Mouse (Mus musculus) kidney, postnatal 0 days (tissue): Measurements from ENCODE around the gene Plk3. TPM values are rescaled to one million over a fixed set of nuclear protein-coding genes. Genes with fewer than 3 reads are reported as not detected.

Source experiments
- ATAC-seq: fragments of 200-750 bp; cut with Nextera tagmentation; replicated peaks from 2 replicates; pipeline ENCODE4 v1.8.0; 2017; ENCODE audit warnings: low read depth, moderate number of reproducible peaks, moderate TSS enrichment, moderate library complexity; ENCODE audit not compliant: low FRiP score
- DNase-seq: peaks from one replicate; pipeline ENCODE4 v3.0.0-alpha.2; 2016; ENCODE audit warnings: low spot score
- H3K27ac ChIP-seq: fragments of 300-500 bp; sonication (generic); 2 replicates; pipeline ENCODE4 v1.5.1; 2014; ENCODE audit warnings: mild to moderate bottlenecking
- H3K27me3 ChIP-seq: fragments of 300-500 bp; sonication (generic); 2 replicates; pipeline ENCODE4 v1.6.1; 2014; ENCODE audit warnings: low read length, mixed read lengths; ENCODE audit not compliant: insufficient read depth
- H3K36me3 ChIP-seq: fragments of 300-500 bp; sonication (generic); 2 replicates; pipeline ENCODE4 v1.6.1; 2014; ENCODE audit warnings: low read length, mixed read lengths; ENCODE audit not compliant: insufficient read depth
- H3K4me1 ChIP-seq: fragments of 300-500 bp; sonication (generic); replicated peaks from 2 replicates; pipeline ENCODE4 v1.6.1; 2014; ENCODE audit warnings: antibody characterized with exemption, low read length, mixed read lengths; ENCODE audit not compliant: insufficient read depth
- H3K4me2 ChIP-seq: fragments of 300-500 bp; sonication (generic); 2 replicates; pipeline ENCODE4 v1.6.1; 2014; ENCODE audit warnings: mild to moderate bottlenecking, low read length, moderate library complexity, mixed read lengths
- H3K4me3 ChIP-seq: fragments of 300-500 bp; sonication (generic); replicated peaks from 2 replicates; pipeline ENCODE4 v1.5.1; 2014; ENCODE audit warnings: low read depth, low read length
- H3K9ac ChIP-seq: fragments of 300-500 bp; sonication (generic); 2 replicates; pipeline ENCODE4 v1.6.1; 2014; ENCODE audit warnings: low read depth, low read length
- H3K9me3 ChIP-seq: fragments of 300-500 bp; sonication (generic); replicated peaks from 2 replicates; pipeline ENCODE4 v1.6.1; 2016; ENCODE audit warnings: low read length, inconsistent platforms, mixed read lengths
- CTCF ChIP-seq: IDR thresholded peaks from 2 replicates; pipeline ENCODE4 v1.5.1; 2016; ENCODE audit warnings: antibody characterized with exemption, low read depth, mild to moderate bottlenecking, moderate library complexity
- WGBS: fragments of 180-500 bp; shearing (Covaris S2); extraction: QIAGEN DNeasy Blood & Tissue Kit; methylation state at CpG from one replicate; pipeline ENCODE4 v1.1.7; 2014; 5-methylcytosine and 5-hydroxymethylcytosine counted together
- polyA plus RNA-seq: library from polyadenylated mRNA; unstranded; fragments of >200 nt; fragmentation: Nextera tagmentation; extraction: Ambion mirVana; gene quantifications from 2 replicates; pipeline ENCODE4 v1.2.1, GENCODE M21; 2015

Gene Plk3
- polyA plus RNA-seq, 1 experiment from 2014 or later, result 4.0 TPM

DNA sequence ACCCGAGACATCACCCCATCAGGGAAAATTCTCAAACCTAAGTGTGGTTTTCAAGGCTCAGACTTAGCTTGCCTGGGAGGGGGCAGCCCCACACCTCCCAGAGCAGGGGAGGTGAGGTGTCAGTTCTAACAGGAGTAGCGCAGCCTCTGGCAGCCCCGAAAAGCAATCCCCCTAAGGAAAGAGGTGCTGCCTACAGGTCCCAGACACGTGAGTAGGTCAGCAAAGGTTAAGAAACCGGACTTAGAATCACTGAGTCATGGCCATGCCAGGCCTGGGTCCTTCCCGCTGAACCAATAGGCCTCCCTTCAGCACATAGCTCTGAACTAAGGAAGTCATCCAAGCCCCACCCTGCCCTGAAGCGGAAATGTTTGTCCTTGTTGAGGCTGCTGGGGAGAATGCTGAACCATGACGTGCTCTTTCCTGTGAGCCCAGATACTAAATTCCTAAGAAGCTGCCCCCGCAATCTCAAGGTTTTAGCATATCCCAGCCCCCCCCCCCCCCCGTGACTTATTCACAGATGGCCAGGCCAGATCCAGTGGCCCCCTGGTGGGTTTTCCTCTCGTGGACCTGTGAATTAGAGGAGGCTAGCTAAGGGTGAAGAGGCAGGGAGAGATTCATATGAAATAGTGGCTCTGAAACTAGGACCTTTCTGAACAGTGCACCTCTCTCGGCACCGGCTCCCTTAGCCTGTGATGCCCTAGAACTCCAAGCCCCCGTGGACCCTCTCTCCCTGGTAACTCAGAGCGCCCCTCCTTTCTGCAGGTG, 7.7 kb downstream of the Plk3 start:
- Histone ChIP-seq H3K9me3 (no peaks in the 10 kb centered on the region), H3K4me3 (no peak overlapping the region), H3K27me3 (no peaks in the 10 kb centered on the region), H3K4me2 (no peak overlapping the region; the same call in 1 of the 2 replicates), H3K4me1 (peaks cover 15% of the 10 kb centered on the region), H3K27ac (peak overlapping the region; percentile 88), H3K9ac (peak overlapping the region; percentile 43; the same call in 1 of the 2 replicates), H3K36me3 (0 out of 2 replicates have a peak, but pooled peaks cover 6% of the 10 kb centered on the region)
- ATAC-seq (peak; percentile 81), DNase-seq (peak; percentile 97)
- TF ChIP-seq CTCF, result no peak
- WGBS, result 28% methylated on average over 15 of the region's 15 CpGs

DNA sequence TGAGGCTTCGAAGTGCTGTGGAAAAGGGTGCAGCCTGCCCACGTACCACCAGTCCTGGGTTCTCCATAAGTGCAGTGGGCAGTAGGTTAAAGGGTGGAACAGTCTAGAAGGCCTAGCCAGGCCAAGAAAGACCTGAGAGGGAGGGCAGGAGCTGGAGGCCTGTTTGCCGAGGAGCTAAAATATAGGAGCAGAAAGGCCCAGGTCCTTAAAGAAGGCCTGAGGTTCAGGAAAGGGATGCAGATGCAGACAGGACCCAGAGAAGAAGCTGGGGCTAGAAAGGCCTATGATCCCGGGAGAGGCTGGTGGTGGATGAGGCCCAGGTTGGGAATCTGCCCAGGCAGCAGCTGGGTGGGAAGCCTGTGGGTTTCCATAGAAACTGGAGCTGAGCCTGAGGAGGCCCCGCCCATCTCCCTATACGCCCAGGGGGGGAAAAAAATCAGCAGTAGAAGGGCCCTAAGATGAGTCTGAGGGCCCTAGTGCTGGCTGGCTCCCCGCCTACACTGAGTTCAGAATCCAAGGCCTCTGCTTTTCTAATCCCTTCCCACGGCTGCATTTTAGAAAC, 8.3 kb downstream of the Plk3 start, which contains the start of gene Btbd19:
Btbd19 (minus strand) TSS at position 378 of the 562 bp plus-strand sequence.
- H3K27me3 ChIP-seq, result no peaks in the 10 kb centered on the region
- H3K36me3 ChIP-seq, result 0 out of 2 replicates have a peak, but pooled peaks cover 6% of the 10 kb centered on the region
- TF ChIP-seq CTCF, result no peak
- DNase-seq (peak; percentile 91), ATAC-seq (no peak)
- WGBS, result 31% methylated on average over 8 of the region's 8 CpGs
- H3K4me2 ChIP-seq, result no peak within 1 kb of the TSS; the same call in 1 of the 2 replicates
- H3K4me3 ChIP-seq, result no peak within 1 kb of the TSS
- peak within 1 kb of the TSS; percentile 88 for H3K27ac ChIP-seq
- no peaks in the 10 kb centered on the region for H3K9me3 ChIP-seq
- peaks cover 15% of the 10 kb centered on the region for H3K4me1 ChIP-seq
- H3K9ac ChIP-seq, result peak within 1 kb of the TSS; percentile 43

DNA sequence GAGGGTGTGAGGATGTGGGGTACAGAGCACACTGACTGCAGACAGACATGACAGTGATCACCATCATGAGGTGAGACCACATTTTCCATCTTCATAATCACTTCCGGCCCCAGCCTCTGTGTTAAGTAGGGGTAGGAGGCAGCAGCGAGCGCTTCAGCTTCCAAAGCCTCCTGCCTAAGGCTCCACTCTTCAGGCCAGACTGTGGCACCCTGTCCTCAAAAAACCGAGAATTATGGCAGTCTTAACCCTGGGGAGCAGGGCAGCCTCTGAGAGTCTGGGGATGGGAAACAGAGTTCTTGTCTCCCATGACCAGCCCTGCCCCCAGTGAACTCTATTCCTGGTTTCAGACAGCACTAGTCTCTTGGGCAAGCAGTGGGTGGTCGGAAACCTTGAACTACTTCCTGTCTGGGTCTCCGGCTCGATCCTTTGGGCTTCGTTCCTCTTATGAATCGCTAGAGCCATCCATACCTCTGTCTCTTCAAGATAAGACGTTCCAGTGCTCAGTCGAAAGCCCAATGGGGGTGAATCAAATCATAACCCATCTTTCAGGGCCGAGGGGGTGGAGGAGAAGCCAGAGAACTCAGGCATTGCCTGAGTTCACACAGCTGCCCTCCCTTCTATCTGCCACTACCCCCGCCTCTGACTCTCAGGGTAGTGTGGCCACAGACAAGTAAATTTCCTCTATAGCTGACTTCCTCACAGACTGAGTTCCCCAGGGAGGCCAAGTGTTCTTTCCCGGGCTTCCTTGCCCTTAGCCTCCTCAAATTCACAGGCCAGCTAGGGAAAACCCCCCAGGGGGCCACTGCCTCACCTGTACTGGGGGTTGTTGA, 9.0 kb downstream of the Plk3 start:
- peak overlapping the region; percentile 43 for H3K9ac ChIP-seq
- 34% methylated on average over 14 of the region's 14 CpGs for WGBS
- peaks cover 19% of the 10 kb centered on the region for H3K4me1 ChIP-seq
- H3K4me2 ChIP-seq, result no peak overlapping the region; the same call in 1 of the 2 replicates
- H3K27ac ChIP-seq, result peak overlapping the region; percentile 88
- ATAC-seq, result no peak
- H3K9me3 ChIP-seq, result no peaks in the 10 kb centered on the region
- 0 out of 2 replicates have a peak, but pooled peaks cover 6% of the 10 kb centered on the region for H3K36me3 ChIP-seq
- no peak for TF ChIP-seq CTCF
- H3K27me3 ChIP-seq, result no peaks in the 10 kb centered on the region
- no peak overlapping the region for H3K4me3 ChIP-seq
- DNase-seq, result peak; percentile 52

- Histone ChIP-seq H3K9ac (no peak overlapping the region), H3K4me2 (no peak overlapping the region), H3K27ac (peak overlapping the region; percentile 88; the same call in 1 of the 2 replicates), H3K36me3 (0 out of 2 replicates have a peak, but pooled peaks cover 6% of the 10 kb centered on the region), H3K4me3 (no peak overlapping the region), H3K4me1 (peaks cover 21% of the 10 kb centered on the region), H3K27me3 (no peaks in the 10 kb centered on the region), H3K9me3 (no peaks in the 10 kb centered on the region)
- WGBS, result 81% methylated on average over 3 of the region's 3 CpGs
- no peak for ATAC-seq
- no peak for DNase-seq
- TF ChIP-seq CTCF, result no peak
Measured at GRCm38 (mm10) chr4:117124218-117124517, 9.6 kb downstream of the Plk3 start.

DNA sequence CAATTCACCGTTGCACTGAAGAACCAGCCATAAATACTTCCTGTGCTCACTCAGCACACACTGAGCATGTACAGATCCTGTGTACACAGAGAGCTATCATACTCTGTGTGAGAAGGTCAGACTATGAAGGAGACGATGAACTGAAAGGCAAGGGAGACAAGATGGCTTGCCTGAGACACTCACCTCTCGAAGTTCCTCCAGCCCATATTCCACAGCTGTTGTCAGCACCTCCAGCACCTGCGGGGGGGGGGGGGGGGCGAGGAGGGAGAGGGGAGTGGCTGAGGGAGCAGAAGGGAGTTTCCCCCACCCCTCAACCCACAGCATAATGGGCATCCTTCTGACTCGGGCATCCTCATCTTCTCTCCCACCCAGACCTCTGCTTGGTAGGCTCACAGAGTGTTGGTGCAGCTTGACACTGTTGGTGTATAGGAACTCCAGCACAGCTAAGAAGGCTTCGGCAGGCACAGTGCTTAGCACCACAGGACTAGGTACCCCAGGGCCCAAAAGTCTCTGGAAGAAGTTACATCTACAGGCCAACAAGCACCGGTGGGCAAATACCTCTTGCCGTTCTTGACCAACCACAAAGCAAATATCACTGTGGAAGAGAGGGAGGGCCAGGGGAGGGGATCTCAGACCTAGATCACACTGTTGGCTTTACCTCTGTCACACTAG, 10.1 kb downstream of the Plk3 start:
- 67% methylated on average over 8 of the region's 9 CpGs for WGBS
- no peak for ATAC-seq
- H3K27ac ChIP-seq, result no peak overlapping the region

DNA sequence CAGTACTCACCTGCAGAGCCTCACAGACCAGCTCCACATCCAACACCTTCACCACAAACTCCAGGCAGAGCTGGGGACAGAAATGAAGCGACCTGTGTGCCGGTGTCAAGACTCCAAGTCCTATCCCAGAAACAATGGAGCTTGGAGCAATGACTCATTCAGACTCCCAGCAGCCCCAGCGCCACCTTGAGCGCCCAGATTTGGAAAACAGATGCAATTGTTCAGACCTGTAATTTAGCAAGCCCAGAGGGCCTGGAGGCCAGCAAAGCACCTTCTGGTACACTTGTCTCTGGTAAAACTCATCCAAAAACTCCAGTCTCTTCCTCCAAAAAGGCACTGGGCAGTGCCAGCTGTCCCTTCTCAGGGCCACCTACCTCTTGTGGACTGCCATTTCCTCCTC, 11.6 kb downstream of the Plk3 start:
- no peaks in the 10 kb centered on the region for H3K9me3 ChIP-seq
- H3K27ac ChIP-seq, result no peak overlapping the region
- DNase-seq, result no peak
- WGBS, result 81% methylated on average over 4 of the region's 4 CpGs
- H3K36me3 ChIP-seq, result no peaks in the 10 kb centered on the region
- no peak overlapping the region for H3K9ac ChIP-seq
- ATAC-seq, result no peak
- H3K4me1 ChIP-seq, result peaks cover 21% of the 10 kb centered on the region
- H3K27me3 ChIP-seq, result no peaks in the 10 kb centered on the region
- no peak overlapping the region for H3K4me2 ChIP-seq
- TF ChIP-seq CTCF, result no peak
- H3K4me3 ChIP-seq, result no peak overlapping the region

More for the DNA sequence above, 10.1 kb downstream of the Plk3 start:
- H3K4me3 ChIP-seq, result no peak overlapping the region
- no peaks in the 10 kb centered on the region for H3K27me3 ChIP-seq
- 0 out of 2 replicates have a peak, but pooled peaks cover 6% of the 10 kb centered on the region for H3K36me3 ChIP-seq
- TF ChIP-seq CTCF, result no peak
- no peak overlapping the region for H3K4me2 ChIP-seq
- no peaks in the 10 kb centered on the region for H3K9me3 ChIP-seq
- no peak overlapping the region for H3K9ac ChIP-seq
- H3K4me1 ChIP-seq, result peaks cover 21% of the 10 kb centered on the region
- DNase-seq, result no peak
